8 mouse cellular contexts compared by ENCODE assay signal in genomic region chr2:30771806-30772460, GRCm38 (mm10). TPM values are rescaled to one million over a fixed set of nuclear protein-coding genes. Genes with fewer than 3 reads are reported as not detected.
A peak's percentile ranks its signal among the peaks of the same experiment; 100 is the strongest.
DNase-seq lines count a peak whose midpoint lies in the region; ATAC-seq and TF ChIP-seq lines count a peak whose summit lies in the region.

No protein-coding gene starts in this region.

- H3K36me3 ChIP-seq in hindbrain, postnatal 0 days (ENCODE audit: insufficient read depth, low read length) = no peaks in the 10 kb centered on the region

- H3K27me3 ChIP-seq in hindbrain, postnatal 0 days (ENCODE audit: insufficient read depth, low read length) = no peaks in the 10 kb centered on the region

- no peak for TF ChIP-seq CTCF in hindbrain, postnatal 0 days (IDR thresholded peaks at IDR 0.05; ENCODE audit: low read depth)

- peaks cover 17% of the 10 kb centered on the region for H3K4me1 ChIP-seq in hindbrain, postnatal 0 days (ENCODE audit: insufficient read depth, low read length)

- peak overlapping the region; percentile 86 for H3K4me2 ChIP-seq in hindbrain, postnatal 0 days (ENCODE audit: low read depth, low read length)

- peak; percentile 67 to 77 for DNase-seq in adrenal gland, adult 18-20 months (ENCODE audit: low spot score in 2 of 2)
- peak; percentile 73 for DNase-seq in cerebellum, postnatal 25 days
- peak; percentile 52 to 59 for DNase-seq in gastrocnemius, adult 8-10 months (ENCODE audit: low spot score in 2 of 2)
- DNase-seq in hindbrain, postnatal 0 days (ENCODE audit: low spot score) = peak; percentile 79
- peak; percentile 67 to 78 for DNase-seq in left cerebral cortex, adult 8-10 months (ENCODE audit: low spot score in 2 of 2)
- DNase-seq in lung, postnatal 4 days = peak; percentile 75 to 82
- DNase-seq in right cerebral cortex, postnatal 10 days (ENCODE audit: low spot score in 2 of 2) = peak; percentile 87 to 88
- no peak for DNase-seq in thymus, postnatal 25 days

- H3K4me3 ChIP-seq in hindbrain, postnatal 0 days (ENCODE audit: low read length) = peak overlapping the region; percentile 42

- H3K9me3 ChIP-seq in hindbrain, postnatal 0 days (ENCODE audit: low read length) = no peaks in the 10 kb centered on the region

- peak overlapping the region; percentile 63 for H3K9ac ChIP-seq in hindbrain, postnatal 0 days (replicated peaks; ENCODE audit: low read length)

- H3K27ac ChIP-seq in hindbrain, postnatal 0 days = peak overlapping the region; percentile 80

- peak; percentile 68 for ATAC-seq in hindbrain, postnatal 0 days

- 6% methylated on average over 19 of the region's 19 CpGs for WGBS in hindbrain, postnatal 0 days

RNA-seq across cellular contexts. Expression of gene 1700001O22Rik, which starts 31.5 kb away (rescaled TPM):
- total RNA-seq in adrenal gland, adult 18-20 months (2021) = 1 to 10 TPM; 2.1 to 2.8 TPM
- total RNA-seq in gastrocnemius, adult 8-10 months (2022) = 10 to 100 TPM in 2 of 4 experiments, 1 to 10 TPM in 1, under 1 TPM in 1; 0.80 to 25.5 (median 10.2) TPM
- 0.75 and 2.4 TPM in 2 replicates for total RNA-seq in hindbrain, postnatal 0 days (2014; rRNA removed)
- polyA plus RNA-seq in hindbrain, postnatal 0 days (2015; fragmentation: Nextera tagmentation; extraction: Ambion mirVana) = 1.8 and 2.6 TPM in 2 replicates
- total RNA-seq in left cerebral cortex, adult 8-10 months (2022) = 1 to 10 TPM; 7.7 to 9.5 (median 9.3) TPM

RNA-seq across cellular contexts. Expression of gene Ntmt1, which starts 35.7 kb away (rescaled TPM):
- total RNA-seq in adrenal gland, adult 18-20 months (2021) = 10 to 100 TPM; 35.2 to 42.8 TPM
- total RNA-seq in gastrocnemius, adult 8-10 months (2022) = 10 to 100 TPM in 3 of 4 experiments, 1 to 10 TPM in 1; 9.7 to 14.5 (median 13.3) TPM
- 79.5 and 96.3 TPM in 2 replicates for total RNA-seq in hindbrain, postnatal 0 days (2014; rRNA removed)
- polyA plus RNA-seq in hindbrain, postnatal 0 days (2015; fragmentation: Nextera tagmentation; extraction: Ambion mirVana) = 95.9 and 99.6 TPM in 2 replicates
- total RNA-seq in left cerebral cortex, adult 8-10 months (2022) = 10 to 100 TPM; 30.5 to 38.9 (median 34.4) TPM

RNA-seq across cellular contexts. Expression of gene Asb6, which starts 58.2 kb away (rescaled TPM):
- total RNA-seq in adrenal gland, adult 18-20 months (2021) = 10 to 100 TPM; 27.1 to 33.8 TPM
- total RNA-seq in gastrocnemius, adult 8-10 months (2022) = 1 to 10 TPM; 6.3 to 7.9 (median 7.2) TPM
- total RNA-seq in hindbrain, postnatal 0 days (2014; rRNA removed) = 49.1 and 53.5 TPM in 2 replicates
- 36.6 and 37.4 TPM in 2 replicates for polyA plus RNA-seq in hindbrain, postnatal 0 days (2015; fragmentation: Nextera tagmentation; extraction: Ambion mirVana)
- total RNA-seq in left cerebral cortex, adult 8-10 months (2022) = 10 to 100 TPM; 29.6 to 41.9 (median 38.2) TPM
